Comparison of ENCODE assay signal across 9 mouse cellular contexts in the genomic region with DNA sequence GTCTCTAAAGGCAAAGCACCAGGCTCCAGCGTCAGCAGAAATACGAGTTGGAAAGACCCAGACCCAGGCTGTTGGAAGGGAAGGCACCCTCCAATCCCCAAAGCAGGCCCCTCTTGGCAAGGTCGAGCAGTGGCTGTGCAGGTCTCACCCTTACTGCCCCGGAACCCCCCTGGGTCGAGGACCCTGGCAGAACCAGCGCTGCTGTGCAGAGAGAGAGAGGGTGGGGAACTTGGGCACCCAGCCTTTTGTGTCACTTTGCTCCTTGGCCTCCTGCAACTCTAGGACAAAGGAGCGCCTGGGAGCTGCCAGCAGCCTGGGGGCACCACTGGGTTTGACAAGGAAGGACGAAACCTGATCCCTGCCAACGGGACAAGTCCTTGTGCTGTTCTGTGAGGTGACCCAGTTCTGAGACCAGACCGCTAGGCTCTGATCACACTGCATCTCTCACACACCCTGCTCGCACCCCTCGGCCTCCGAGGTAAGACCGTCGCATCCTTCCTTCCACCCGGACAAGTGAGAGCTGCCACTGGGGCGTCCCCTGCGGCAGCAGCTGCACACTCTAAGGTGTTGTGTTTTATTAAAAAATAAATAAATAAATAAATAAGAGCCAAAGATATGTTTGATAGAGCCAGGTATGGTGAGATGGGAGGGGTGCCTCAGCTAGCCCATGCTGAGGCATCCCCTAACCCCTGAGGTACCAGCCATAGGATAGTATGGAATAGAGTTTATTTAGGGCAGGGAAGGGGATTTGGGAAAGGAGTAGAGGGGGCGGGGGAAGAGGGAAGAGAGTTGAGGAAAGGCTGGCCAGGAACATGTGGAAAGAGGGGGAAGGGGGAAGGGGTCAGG.
DNase-seq lines count a peak whose midpoint lies in the region; ATAC-seq lines count a peak whose summit lies in the region.
"Had no signal": no experiment of that assay in that cellular context is flagged by ENCODE, and none has a peak within 500 bp of the region (broad histone marks: within the 10 kb centered on the region; RNA-seq: fewer than 3 reads in every experiment).

No protein-coding gene starts in this region.

- H3K4me3 ChIP-seq in embryonic facial prominence, embryonic 14.5 days (ENCODE audit: low read depth, low read length): peak overlapping the region; percentile 11; the same call in 1 of the 2 replicates
- H3K4me3 ChIP-seq in heart, embryonic 16.5 days (ENCODE audit: low read length): peak overlapping the region; percentile 30

- H3K36me3 ChIP-seq in embryonic facial prominence, embryonic 14.5 days (ENCODE audit: control insufficient read depth, insufficient read depth, low read length): no peaks in the 10 kb centered on the region
- H3K36me3 ChIP-seq in heart, embryonic 16.5 days (ENCODE audit: control insufficient read depth, insufficient read depth): no peaks in the 10 kb centered on the region

- peak overlapping the region; percentile 54 for H3K4me2 ChIP-seq in embryonic facial prominence, embryonic 14.5 days (ENCODE audit: low read depth, low read length)
- H3K4me2 ChIP-seq in heart, embryonic 16.5 days (ENCODE audit: low read depth, low read length): peak overlapping the region; percentile 67

- no peaks in the 10 kb centered on the region for H3K9me3 ChIP-seq in embryonic facial prominence, embryonic 14.5 days (ENCODE audit: control insufficient read depth, low read length)
- no peaks in the 10 kb centered on the region for H3K9me3 ChIP-seq in heart, embryonic 16.5 days (replicated peaks; ENCODE audit: control insufficient read depth, low read length)

- H3K4me1 ChIP-seq in embryonic facial prominence, embryonic 14.5 days (ENCODE audit: control insufficient read depth, insufficient read depth, low read length): peaks cover 12% of the 10 kb centered on the region
- peaks cover 20% of the 10 kb centered on the region for H3K4me1 ChIP-seq in heart, embryonic 16.5 days (ENCODE audit: control insufficient read depth, insufficient read depth, low read length)

- peak overlapping the region; percentile 84 for H3K27ac ChIP-seq in embryonic facial prominence, embryonic 14.5 days (replicated peaks; ENCODE audit: low read depth, low read length)
- H3K27ac ChIP-seq in heart, embryonic 16.5 days (ENCODE audit: low read length): peak overlapping the region; percentile 95

- peak overlapping the region; percentile 57 for H3K9ac ChIP-seq in embryonic facial prominence, embryonic 14.5 days (ENCODE audit: low read depth, low read length)
- peak overlapping the region; percentile 80 for H3K9ac ChIP-seq in heart, embryonic 16.5 days (ENCODE audit: low read length)

- no peaks in the 10 kb centered on the region for H3K27me3 ChIP-seq in embryonic facial prominence, embryonic 14.5 days (replicated peaks; ENCODE audit: control insufficient read depth, insufficient read depth, low read length)
- H3K27me3 ChIP-seq in heart, embryonic 16.5 days (ENCODE audit: control insufficient read depth, insufficient read depth, low read length): no peaks in the 10 kb centered on the region
- H3K27me3 ChIP-seq: Patski had no signal

- peak; percentile 62 for ATAC-seq in embryonic facial prominence, embryonic 14.5 days (ENCODE audit: low read depth)
- ATAC-seq in heart, embryonic 16.5 days (replicated peaks; ENCODE audit: extremely low read depth, insufficient read depth, low FRiP score): peak; percentile 46
- ATAC-seq: Patski had no signal

- DNase-seq in urinary bladder, postnatal 14 days (ENCODE audit: low spot score): peak; percentile 58
- DNase-seq in urinary bladder, postnatal 25 days (ENCODE audit: low spot score): no peak
- peak; percentile 82 for DNase-seq in embryonic facial prominence, embryonic 14.5 days (ENCODE audit: low spot score)
- DNase-seq in kidney, postnatal 10 days: peak; percentile 69
- peak; percentile 70 for DNase-seq in lung, postnatal 14 days
- peak; percentile 58 for DNase-seq in ovary, postnatal 10 days (ENCODE audit: low spot score)
- no peak for DNase-seq in natural killer cell, adult 2 months (ENCODE audit: low spot score in 2 of 2)

- WGBS in embryonic facial prominence, embryonic 14.5 days: 13% methylated on average over 18 of the region's 19 CpGs
- WGBS in heart, embryonic 16.5 days: 24% methylated on average over 19 of the region's 19 CpGs

Comparison
In these comparisons a context has a peak if more than half of its experiments do, and no peak if none do; other contexts are left out.
1. DNase-seq: peak in urinary bladder, postnatal 14 days (single experiment), embryonic facial prominence, embryonic 14.5 days (single experiment), kidney, postnatal 10 days (single experiment), lung, postnatal 14 days (single experiment) and ovary, postnatal 10 days (single experiment); none in urinary bladder, postnatal 25 days (single experiment) and natural killer cell, adult 2 months (0 of 2).